Mouse (Mus musculus) spleen, adult 18-20 months (tissue): ENCODE results near the gene Cwc27.

ENCODE experiments used
- DNase-seq, 2 experiments: peaks; one replicate each; pipeline ENCODE4 v3.0.0; 2022; ENCODE audit warnings: mixed read lengths in 2 of 2

Gene Cwc27

GRCm38 (mm10) chr13:104608516-104608915 is 208.4 kb downstream of the Cwc27 start:
- DNase-seq, result no peak

GRCm38 (mm10) chr13:104606786-104607580 is 210.0 kb downstream of the Cwc27 start:
- no peak for DNase-seq

GRCm38 (mm10) chr13:104605111-104605510 is 211.8 kb downstream of the Cwc27 start:
- DNase-seq, result no peak

- DNase-seq, result no peak
These were observed 214.7 kb downstream of the Cwc27 start for GRCm38 (mm10) chr13:104602197-104602596.

- DNase-seq, result no peak
These were observed 215.2 kb downstream of the Cwc27 start for GRCm38 (mm10) chr13:104601783-104602182.

GRCm38 (mm10) chr13:104596199-104596598 is 220.7 kb downstream of the Cwc27 start:
- DNase-seq, result no peak

- DNase-seq, result no peak
These were observed 222.1 kb downstream of the Cwc27 start for GRCm38 (mm10) chr13:104594820-104595351.

GRCm38 (mm10) chr13:104590931-104591330 is 226.0 kb downstream of the Cwc27 start:
- DNase-seq, result no peak

- no peak for DNase-seq
These were observed 226.8 kb downstream of the Cwc27 start for GRCm38 (mm10) chr13:104590097-104590607.

- no peak for DNase-seq
These were observed 228.6 kb downstream of the Cwc27 start for GRCm38 (mm10) chr13:104588383-104588782.
